Mouse (Mus musculus) kidney, adult 2 months (tissue): ENCODE data around the gene Gramd1b.

ENCODE experiments used
- CTCF ChIP-seq: fragments of 200-500 bp; conservative IDR thresholded peaks from 2 replicates; pipeline ENCODE4 v1.5.1; 2011; ENCODE audit warnings: low read depth, mild to moderate bottlenecking, control low read depth, low read length, moderate library complexity, mixed read lengths; ENCODE audit not compliant: insufficient read depth, insufficient read length
- POLR2A ChIP-seq: fragments of 200-500 bp; IDR thresholded peaks from one replicate; pipeline ENCODE4 v1.6.1; 2011; ENCODE audit warnings: low read depth, low read length, control low read depth

DNA sequence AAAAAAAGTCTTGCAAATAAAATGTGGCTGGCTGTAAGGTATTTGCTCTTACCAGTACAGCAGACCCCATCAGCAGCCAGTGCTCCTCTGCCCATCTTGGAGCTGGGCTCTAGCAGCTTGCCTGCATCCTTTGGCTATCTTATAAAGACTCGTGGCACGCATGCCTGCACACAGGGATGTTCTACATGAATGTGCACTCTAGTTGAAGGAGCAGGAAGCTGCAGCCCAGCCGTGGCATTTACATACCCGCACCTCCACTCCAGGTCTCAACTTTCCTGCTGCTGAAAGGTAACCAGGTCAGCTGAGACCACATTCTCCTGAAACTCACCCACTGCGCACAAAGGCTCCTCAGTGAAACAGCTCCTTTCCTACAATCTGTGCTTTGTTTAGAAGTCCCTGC lies 123.3 kb downstream of the Gramd1b start:
- TF ChIP-seq POLR2A (no peak), CTCF (no peak)
